Mouse (Mus musculus) hindbrain, embryonic 11.5 days (tissue): ENCODE results near the gene Mid1. TPM values are rescaled to one million over a fixed set of nuclear protein-coding genes. Genes with fewer than 3 reads are reported as not detected.
"Not testable (repeated sequence)": the region's sequence is repeated elsewhere in the genome, so short reads cannot be mapped to it uniquely, and the experiment has no call there.

Source experiments
- ATAC-seq: fragments of 200-750 bp; cut with Nextera tagmentation; 2 replicates; pipeline ENCODE4 v1.8.0; 2017; ENCODE audit warnings: mild to moderate bottlenecking, moderate TSS enrichment, moderate library complexity; ENCODE audit not compliant: low FRiP score
- DNase-seq: peaks from one replicate; pipeline ENCODE4 v3.0.0-alpha.2; 2015; ENCODE audit warnings: low spot score
- H3K27ac ChIP-seq: fragments of 300-500 bp; sonication (generic); 2 replicates; pipeline ENCODE4 v1.5.1; 2014; ENCODE audit warnings: mild to moderate bottlenecking, low read depth, low read length
- H3K27me3 ChIP-seq: fragments of 300-500 bp; sonication (generic); 2 replicates; pipeline ENCODE4 v1.6.1; 2014; ENCODE audit warnings: mild to moderate bottlenecking, low read length, moderate library complexity, mixed read lengths; ENCODE audit not compliant: control insufficient read depth, insufficient read depth
- H3K36me3 ChIP-seq: fragments of 300-500 bp; sonication (generic); 2 replicates; pipeline ENCODE4 v1.6.1; 2014; ENCODE audit warnings: mild to moderate bottlenecking, low read length, moderate library complexity, mixed read lengths; ENCODE audit not compliant: control insufficient read depth, insufficient read depth
- H3K4me1 ChIP-seq: fragments of 300-500 bp; sonication (generic); replicated peaks from 2 replicates; pipeline ENCODE4 v1.6.1; 2014; ENCODE audit warnings: low read length, mixed read lengths; ENCODE audit not compliant: control insufficient read depth, insufficient read depth
- H3K4me2 ChIP-seq: fragments of 300-500 bp; sonication (generic); replicated peaks from 2 replicates; pipeline ENCODE4 v1.6.1; 2014; ENCODE audit warnings: mild to moderate bottlenecking, low read depth, low read length
- H3K4me3 ChIP-seq: fragments of 300-500 bp; sonication (generic); 2 replicates; pipeline ENCODE4 v1.5.1; 2014; ENCODE audit warnings: low read depth, low read length
- H3K9ac ChIP-seq: fragments of 300-500 bp; sonication (generic); 2 replicates; pipeline ENCODE4 v1.6.1; 2014; ENCODE audit warnings: low read depth, low read length
- H3K9me3 ChIP-seq: fragments of 300-500 bp; sonication (generic); 2 replicates; pipeline ENCODE4 v1.6.1; 2016; ENCODE audit warnings: low read length; ENCODE audit not compliant: control insufficient read depth
- WGBS: fragments of 180-500 bp; shearing (Covaris S2); extraction: QIAGEN DNeasy Blood & Tissue Kit; methylation state at CpG from one replicate; pipeline ENCODE4 v1.1.7; 2014; 5-methylcytosine and 5-hydroxymethylcytosine counted together
- polyA plus RNA-seq: library from polyadenylated mRNA; unstranded; fragments of >200 nt; fragmentation: Nextera tagmentation; extraction: Ambion mirVana; gene quantifications from 2 replicates; pipeline ENCODE4 v1.2.1, GENCODE M21; 2014

Gene Mid1
- polyA plus RNA-seq, 1 experiment from 2014 or later: 24.6 TPM

GRCm38 (mm10) chrX:169998559-169999219, 313.7 kb downstream of the Mid1 start:
- H3K4me1 ChIP-seq, H3K4me2 ChIP-seq, ATAC-seq, H3K27me3 ChIP-seq, H3K4me3 ChIP-seq, DNase-seq, H3K9ac ChIP-seq, H3K36me3 ChIP-seq: not testable (repeated sequence)
- Histone ChIP-seq H3K27ac (0 out of 2 replicates have a peak overlapping the region, but pooled peaks have one; percentile 2), H3K9me3 (peaks cover 12% of the 10 kb centered on the region)
- WGBS: 14% methylated on average over 1 of the region's 4 CpGs

- H3K36me3 ChIP-seq, ATAC-seq, H3K9ac ChIP-seq, H3K4me3 ChIP-seq, H3K4me1 ChIP-seq, H3K27me3 ChIP-seq, H3K4me2 ChIP-seq: not testable (repeated sequence)
- H3K9me3 ChIP-seq: peaks cover 16% of the 10 kb centered on the region
- 46% methylated on average over 5 of the region's 11 CpGs for WGBS
- peak; percentile 43 for DNase-seq
- peak overlapping the region; percentile 2; the same call in 1 of the 2 replicates for H3K27ac ChIP-seq
These were observed 314.4 kb downstream of the Mid1 start for GRCm38 (mm10) chrX:169999226-169999883.

GRCm38 (mm10) chrX:169999912-170000641, 315.1 kb downstream of the Mid1 start:
- WGBS: no CpG with 5 or more reads among the region's 3 CpGs
- H3K4me3 ChIP-seq, ATAC-seq, H3K27me3 ChIP-seq, H3K36me3 ChIP-seq, H3K4me1 ChIP-seq, H3K4me2 ChIP-seq, H3K9ac ChIP-seq, H3K27ac ChIP-seq, DNase-seq: not testable (repeated sequence)
- peaks cover 13% of the 10 kb centered on the region for H3K9me3 ChIP-seq

GRCm38 (mm10) chrX:170000642-170001387, 315.8 kb downstream of the Mid1 start:
- not testable (repeated sequence) for H3K4me2 ChIP-seq

GRCm38 (mm10) chrX:170001388-170001695, 316.3 kb downstream of the Mid1 start:
- H3K9me3 ChIP-seq: peaks cover 13% of the 10 kb centered on the region
- not testable (repeated sequence) for H3K27ac ChIP-seq, H3K4me2 ChIP-seq, H3K9ac ChIP-seq, DNase-seq, H3K36me3 ChIP-seq, H3K27me3 ChIP-seq, H3K4me1 ChIP-seq, H3K4me3 ChIP-seq
- WGBS: 20% methylated on average over 3 of the region's 12 CpGs
- peak; percentile 53 for ATAC-seq

More at GRCm38 (mm10) chrX:170000642-170001387, 315.8 kb downstream of the Mid1 start:
- not testable (repeated sequence) for ATAC-seq, DNase-seq, H3K36me3 ChIP-seq, H3K9ac ChIP-seq, H3K4me1 ChIP-seq, H3K27me3 ChIP-seq, H3K4me3 ChIP-seq
- WGBS: 36% methylated on average over 6 of the region's 6 CpGs
- Histone ChIP-seq H3K27ac (peak overlapping the region; percentile 4; the same call in 1 of the 2 replicates), H3K9me3 (peaks cover 13% of the 10 kb centered on the region)

GRCm38 (mm10) chrX:170002510-170003197, 317.7 kb downstream of the Mid1 start:
- H3K36me3 ChIP-seq, H3K4me1 ChIP-seq, H3K27me3 ChIP-seq, H3K4me3 ChIP-seq, DNase-seq, H3K9ac ChIP-seq, H3K27ac ChIP-seq, H3K4me2 ChIP-seq: not testable (repeated sequence)
- H3K9me3 ChIP-seq: peaks cover 20% of the 10 kb centered on the region
- peak; percentile 72 for ATAC-seq
- WGBS: 36% methylated on average over 4 of the region's 18 CpGs

- 31% methylated on average over 1 of the region's 1 CpGs for WGBS
- H3K4me1 ChIP-seq, H3K27me3 ChIP-seq, H3K36me3 ChIP-seq, H3K4me2 ChIP-seq, ATAC-seq, H3K4me3 ChIP-seq, DNase-seq, H3K9ac ChIP-seq, H3K27ac ChIP-seq: not testable (repeated sequence)
- H3K9me3 ChIP-seq: peaks cover 23% of the 10 kb centered on the region
These were observed 318.5 kb downstream of the Mid1 start for GRCm38 (mm10) chrX:170003536-170003935.

GRCm38 (mm10) chrX:170004236-170004635, 319.2 kb downstream of the Mid1 start:
- H3K9ac ChIP-seq, H3K36me3 ChIP-seq, H3K4me1 ChIP-seq, H3K27me3 ChIP-seq, H3K4me2 ChIP-seq, H3K4me3 ChIP-seq, DNase-seq: not testable (repeated sequence)
- peak; percentile 0; the same call in 1 of the 2 replicates for ATAC-seq
- Histone ChIP-seq H3K9me3 (peaks cover 21% of the 10 kb centered on the region), H3K27ac (peak overlapping the region; percentile 13)
- 51% methylated on average over 2 of the region's 2 CpGs for WGBS
